Mouse (Mus musculus) small intestine, adult 2 months (tissue): ENCODE measurements around the gene Gm19668. TPM values are rescaled to one million over a fixed set of nuclear protein-coding genes. Genes with fewer than 3 reads are reported as not detected.

Experiments
- H3K27ac ChIP-seq: fragments of 200-500 bp; 2 replicates; pipeline ENCODE4 v1.5.1; 2012; ENCODE audit warnings: low read depth, low read length, control low read depth, inconsistent platforms; ENCODE audit not compliant: insufficient read depth
- H3K27me3 ChIP-seq: fragments of 200-500 bp; 2 replicates; pipeline ENCODE4 v1.6.1; 2012; ENCODE audit warnings: mild to moderate bottlenecking, moderate library complexity, low read length, inconsistent platforms; ENCODE audit not compliant: control insufficient read depth, insufficient read depth
- H3K36me3 ChIP-seq: fragments of 200-500 bp; 2 replicates; pipeline ENCODE4 v1.6.1; 2012; ENCODE audit warnings: mild to moderate bottlenecking, low read length, control low read depth, inconsistent platforms; ENCODE audit not compliant: control insufficient read depth, insufficient read depth
- H3K4me1 ChIP-seq: fragments of 200-500 bp; 2 replicates; pipeline ENCODE4 v1.6.1; 2012; ENCODE audit warnings: low read length, inconsistent platforms, mixed read lengths; ENCODE audit not compliant: control insufficient read depth, insufficient read depth, insufficient read length
- H3K4me3 ChIP-seq: fragments of 200-500 bp; 2 replicates; pipeline ENCODE4 v1.5.1; 2012; ENCODE audit warnings: low read depth, mild to moderate bottlenecking, control low read depth, inconsistent platforms, low read length, moderate library complexity
- CTCF ChIP-seq: fragments of 200-500 bp; IDR thresholded peaks from 2 replicates; pipeline ENCODE4 v1.5.1; 2012; ENCODE audit warnings: low read depth, mild to moderate bottlenecking, control low read depth, inconsistent platforms, low read length, moderate library complexity, mixed read lengths; ENCODE audit not compliant: insufficient replicate concordance, insufficient read length; ENCODE audit errors: extremely low read depth
- POLR2A ChIP-seq: fragments of 200-500 bp; IDR thresholded peaks from 2 replicates; pipeline ENCODE4 v1.6.1; 2012; ENCODE audit warnings: low read depth, mild to moderate bottlenecking, control low read depth, inconsistent platforms, low read length, moderate library complexity
- WGBS: fragments of 180-500 bp; shearing (Covaris S2); methylation state at CpG from one replicate; pipeline ENCODE4 v1.1.7; 2018; 5-methylcytosine and 5-hydroxymethylcytosine counted together
- polyA plus RNA-seq: library from polyadenylated mRNA; depleted of rRNA; stranded (reverse); fragments of >200 nt; gene quantifications from 2 replicates; pipeline ENCODE4 v1.2.3, GENCODE M21; 2012; rRNA removed

The Gm19668 gene
- not detected in 2 replicates for polyA plus RNA-seq

DNA sequence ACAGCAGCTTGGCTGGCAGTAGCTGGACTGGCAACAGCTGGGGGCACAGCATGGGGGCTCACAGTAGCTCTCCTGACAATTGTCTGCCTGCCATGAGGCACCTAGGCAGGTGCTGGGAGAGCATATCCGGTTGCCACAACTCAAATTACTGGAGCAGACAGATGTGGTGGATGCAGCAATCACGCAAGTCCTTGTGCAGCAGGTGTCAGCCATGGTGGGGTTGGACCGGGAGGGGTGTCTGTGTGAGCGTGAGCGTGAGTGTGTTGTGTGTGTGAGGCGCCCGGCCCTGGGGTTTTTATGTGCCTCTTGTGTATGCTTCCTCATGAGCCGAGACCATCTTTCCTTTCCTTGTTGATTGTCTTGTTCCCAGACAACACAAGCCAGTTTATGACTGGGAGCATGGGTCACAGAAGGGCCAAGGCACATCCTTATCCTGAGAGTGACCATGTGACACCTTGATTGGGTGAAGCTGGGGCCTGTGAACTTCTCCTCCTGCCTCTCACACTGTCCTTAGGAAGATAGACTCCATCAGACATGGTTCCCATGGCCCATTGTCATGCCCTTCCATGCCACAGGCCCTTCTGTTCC is at the start of gene Gm19668:
Gene Gm19668 (minus strand): TSS at position 213 of the 588 bp plus-strand sequence.
- Histone ChIP-seq H3K4me3 (no peak within 1 kb of the TSS), H3K36me3 (no peaks in the 10 kb centered on the region), H3K4me1 (peaks cover 3% of the 10 kb centered on the region; the same call in 1 of the 2 replicates), H3K27ac (no peak within 1 kb of the TSS), H3K27me3 (no peaks in the 10 kb centered on the region)
- TF ChIP-seq CTCF (no peak), POLR2A (no peak)
- WGBS: 46% methylated on average over 8 of the region's 8 CpGs

DNA sequence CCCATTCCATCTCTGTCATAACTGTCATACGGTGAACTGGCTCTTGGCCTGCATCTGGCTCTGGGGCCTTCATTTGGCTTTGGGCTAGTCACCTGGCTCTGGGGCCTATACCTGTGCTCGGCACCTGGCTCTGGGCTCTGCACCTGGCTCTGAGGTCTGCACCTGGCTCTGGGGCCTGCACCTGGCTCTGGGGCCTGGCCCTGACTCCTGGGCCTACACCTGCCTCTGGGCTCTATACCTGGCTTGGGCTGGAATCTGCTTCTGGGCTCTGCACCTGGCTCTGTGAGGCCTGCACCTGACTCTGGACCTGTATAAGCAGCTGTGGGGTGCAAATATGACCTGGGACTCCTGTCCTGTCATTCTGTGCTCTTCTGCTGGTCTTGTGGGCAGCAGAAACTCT is 48.6 kb upstream of the Gm19668 start:
- Histone ChIP-seq H3K4me1 (peaks cover 2% of the 10 kb centered on the region; the same call in 1 of the 2 replicates), H3K4me3 (no peak overlapping the region), H3K36me3 (no peaks in the 10 kb centered on the region), H3K27ac (no peak overlapping the region), H3K27me3 (no peaks in the 10 kb centered on the region)
- WGBS: 29% methylated on average over 2 of the region's 2 CpGs
- TF ChIP-seq CTCF: no peak
- TF ChIP-seq POLR2A: no peak

DNA sequence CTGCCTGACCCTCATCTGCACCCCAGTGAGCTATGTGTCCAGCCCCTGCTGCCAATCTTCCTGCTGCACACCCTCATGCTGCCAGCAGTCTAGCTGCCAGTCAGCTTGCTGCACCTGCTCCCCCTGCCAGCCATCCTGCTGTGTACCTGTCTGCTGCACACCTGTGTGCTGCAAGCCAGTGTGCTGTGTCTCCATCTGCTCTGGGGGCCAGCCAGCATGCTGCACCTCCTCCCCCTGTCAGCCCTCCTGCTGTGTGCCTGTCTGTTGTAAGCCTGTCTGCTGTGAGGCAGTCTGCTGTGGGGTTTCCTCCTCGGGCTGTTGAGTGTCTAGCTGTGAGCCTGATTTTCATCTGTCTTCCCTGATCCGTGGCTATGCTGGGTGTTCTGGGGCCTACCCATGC is 48.0 kb upstream of the Gm19668 start:
- Histone ChIP-seq H3K27me3 (no peaks in the 10 kb centered on the region), H3K4me3 (no peak overlapping the region), H3K36me3 (no peaks in the 10 kb centered on the region), H3K27ac (no peak overlapping the region), H3K4me1 (peaks cover 2% of the 10 kb centered on the region; the same call in 1 of the 2 replicates)
- TF ChIP-seq POLR2A (no peak), CTCF (no peak)
- WGBS: 20% methylated on average over 2 of the region's 2 CpGs

DNA sequence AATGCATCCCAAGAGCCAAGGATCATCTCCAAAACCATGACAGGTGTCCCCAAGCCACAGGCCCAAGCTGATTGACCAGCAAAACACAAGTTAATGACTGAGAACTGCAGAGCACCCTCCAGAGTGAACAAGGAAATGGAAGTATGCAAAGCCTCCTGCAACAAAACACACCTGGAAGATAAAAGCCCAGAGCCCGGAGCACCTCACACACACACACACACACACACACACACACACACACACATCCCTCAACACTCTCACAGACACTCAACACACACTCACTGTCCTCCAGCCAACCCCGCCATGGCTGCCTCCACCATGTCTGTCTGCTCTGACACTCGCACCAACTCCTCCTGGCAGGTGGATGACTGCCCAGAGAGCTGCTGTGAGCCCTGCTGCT is 47.6 kb upstream of the Gm19668 start, which contains the start of gene Gm36176:
Gene Gm36176 (plus strand): TSS at position 301 of the 400 bp plus-strand sequence.
- H3K4me1 ChIP-seq: peaks cover 2% of the 10 kb centered on the region; the same call in 1 of the 2 replicates
- H3K27me3 ChIP-seq: no peaks in the 10 kb centered on the region
- no peak within 1 kb of the TSS for H3K27ac ChIP-seq
- WGBS: 51% methylated on average over 3 of the region's 3 CpGs
- no peaks in the 10 kb centered on the region for H3K36me3 ChIP-seq
- TF ChIP-seq POLR2A: no peak
- no peak for TF ChIP-seq CTCF
- H3K4me3 ChIP-seq: no peak within 1 kb of the TSS

DNA sequence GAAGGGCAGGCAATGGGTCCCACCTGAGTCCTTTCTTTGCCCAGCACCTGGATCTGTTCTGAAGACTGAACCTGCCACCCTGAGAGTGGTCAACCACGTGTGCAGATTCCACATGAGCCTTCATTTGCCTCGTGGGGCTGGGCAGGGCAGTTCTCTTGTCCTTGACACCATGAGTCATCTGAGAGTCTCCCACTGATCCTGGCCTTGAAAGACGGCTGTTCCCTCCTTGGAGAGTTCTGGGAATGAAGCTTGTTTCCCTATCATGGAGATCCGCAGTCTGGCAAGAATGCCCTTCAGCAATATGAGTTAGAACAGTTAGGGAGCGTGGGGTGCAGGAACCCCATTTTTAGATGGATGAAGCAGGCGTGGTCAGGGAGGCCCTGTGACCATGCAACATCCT is 40.1 kb upstream of the Gm19668 start:
- Histone ChIP-seq H3K27ac (no peak overlapping the region), H3K4me1 (no peaks in the 10 kb centered on the region), H3K36me3 (no peaks in the 10 kb centered on the region), H3K4me3 (no peak overlapping the region), H3K27me3 (no peaks in the 10 kb centered on the region)
- TF ChIP-seq CTCF: no peak
- no peak for TF ChIP-seq POLR2A
- 60% methylated on average over 6 of the region's 6 CpGs for WGBS

DNA sequence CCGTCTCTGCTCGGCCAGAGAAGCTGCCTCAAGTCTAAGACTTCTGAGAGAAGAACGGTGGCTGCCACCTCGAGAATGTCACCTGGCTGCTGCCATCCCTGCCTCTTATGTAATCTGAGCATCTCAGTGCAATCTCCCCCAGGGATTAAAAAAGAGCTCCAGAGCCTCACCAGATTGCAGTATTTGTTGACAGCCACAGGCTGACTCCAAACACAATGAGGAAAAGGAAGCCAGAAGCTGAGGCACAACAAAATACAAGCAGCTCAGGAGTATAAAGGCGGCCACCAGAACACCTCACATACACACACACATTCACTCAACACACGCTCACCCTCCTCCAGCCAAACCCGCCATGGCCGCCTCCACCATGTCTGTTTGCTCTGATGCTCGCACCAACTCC is 36.7 kb upstream of the Gm19668 start, which contains the start of gene Krtap10-10:
Gene Krtap10-10 (plus strand): TSS at position 301 of the 400 bp plus-strand sequence.
- no peaks in the 10 kb centered on the region for H3K36me3 ChIP-seq
- no peaks in the 10 kb centered on the region for H3K27me3 ChIP-seq
- H3K4me1 ChIP-seq: no peaks in the 10 kb centered on the region
- H3K4me3 ChIP-seq: no peak within 1 kb of the TSS
- WGBS: 70% methylated on average over 9 of the region's 9 CpGs
- TF ChIP-seq POLR2A (no peak), CTCF (no peak)
- no peak within 1 kb of the TSS for H3K27ac ChIP-seq

DNA sequence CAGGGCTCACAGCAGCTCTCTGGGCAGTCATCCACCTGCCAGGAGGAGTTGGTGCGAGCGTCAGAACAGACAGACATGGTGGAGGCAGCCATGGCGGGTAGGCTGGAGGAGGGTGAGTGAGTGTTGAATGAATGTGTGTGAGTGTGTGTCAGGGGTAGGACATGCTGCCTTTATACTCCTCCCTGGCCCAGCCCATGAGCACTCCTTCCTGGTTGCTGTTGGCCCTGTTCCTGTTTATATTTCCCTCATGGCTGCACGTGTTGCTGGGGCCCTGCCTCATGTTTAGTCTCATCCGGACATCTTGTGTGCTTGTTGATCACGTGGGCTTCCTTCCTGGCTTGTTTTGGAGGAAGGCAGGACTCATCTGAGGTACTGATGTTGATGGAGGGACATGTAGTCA is 28.0 kb upstream of the Gm19668 start, which contains the start of gene Krtap10-4:
Gene Krtap10-4 (minus strand): TSS at position 145 of the 400 bp plus-strand sequence.
- Histone ChIP-seq H3K27me3 (no peaks in the 10 kb centered on the region), H3K4me3 (no peak within 1 kb of the TSS), H3K36me3 (no peaks in the 10 kb centered on the region), H3K27ac (no peak within 1 kb of the TSS), H3K4me1 (no peaks in the 10 kb centered on the region)
- WGBS: 57% methylated on average over 6 of the region's 6 CpGs
- TF ChIP-seq POLR2A: no peak
- no peak for TF ChIP-seq CTCF
